Mouse (Mus musculus) heart, embryonic 15.5 days (tissue): Measurements from ENCODE around the gene Apoa4. TPM values are rescaled to one million over a fixed set of nuclear protein-coding genes. Genes with fewer than 3 reads are reported as not detected.

Source experiments
- ATAC-seq: fragments of 200-750 bp; cut with Nextera tagmentation; replicated peaks from 2 replicates; pipeline ENCODE4 v1.8.0; 2017; ENCODE audit warnings: low read depth, moderate TSS enrichment; ENCODE audit not compliant: insufficient number of reproducible peaks, insufficient read depth, low FRiP score
- H3K27ac ChIP-seq: fragments of 300-500 bp; sonication (generic); 2 replicates; pipeline ENCODE4 v1.5.1; 2015; ENCODE audit warnings: mild to moderate bottlenecking, inconsistent platforms
- H3K27me3 ChIP-seq: fragments of 300-500 bp; sonication (generic); 2 replicates; pipeline ENCODE4 v1.6.1; 2015; ENCODE audit warnings: inconsistent platforms
- H3K36me3 ChIP-seq: fragments of 300-500 bp; sonication (generic); 2 replicates; pipeline ENCODE4 v1.6.1; 2015; ENCODE audit warnings: mild to moderate bottlenecking, inconsistent platforms
- H3K4me1 ChIP-seq: fragments of 300-500 bp; sonication (generic); replicated peaks from 2 replicates; pipeline ENCODE4 v1.6.1; 2015; ENCODE audit warnings: inconsistent platforms
- H3K4me2 ChIP-seq: fragments of 300-500 bp; sonication (generic); 2 replicates; pipeline ENCODE4 v1.6.1; 2015; ENCODE audit warnings: inconsistent platforms, mild to moderate bottlenecking, moderate library complexity
- H3K4me3 ChIP-seq: fragments of 300-500 bp; sonication (generic); 2 replicates; pipeline ENCODE4 v1.5.1; 2015; ENCODE audit warnings: mild to moderate bottlenecking, inconsistent platforms
- H3K9ac ChIP-seq: fragments of 300-500 bp; sonication (generic); 2 replicates; pipeline ENCODE4 v1.6.1; 2015; ENCODE audit warnings: mild to moderate bottlenecking, inconsistent platforms
- H3K9me3 ChIP-seq: fragments of 300-500 bp; sonication (generic); replicated peaks from 2 replicates; pipeline ENCODE4 v1.6.1; 2016; ENCODE audit warnings: inconsistent platforms
- WGBS: fragments of 180-500 bp; shearing (Covaris S2); methylation state at CpG from one replicate; pipeline ENCODE4 v1.1.7; 2015; ENCODE audit warnings: mixed read lengths; 5-methylcytosine and 5-hydroxymethylcytosine counted together
- polyA plus RNA-seq: library from polyadenylated mRNA; unstranded; fragments of >200 nt; fragmentation: Nextera tagmentation; extraction: Ambion mirVana; gene quantifications from 2 replicates; pipeline ENCODE4 v1.2.1, GENCODE M21; 2015

The Apoa4 gene
- polyA plus RNA-seq, 1 experiment from 2014 or later, result 0.13 TPM

DNA sequence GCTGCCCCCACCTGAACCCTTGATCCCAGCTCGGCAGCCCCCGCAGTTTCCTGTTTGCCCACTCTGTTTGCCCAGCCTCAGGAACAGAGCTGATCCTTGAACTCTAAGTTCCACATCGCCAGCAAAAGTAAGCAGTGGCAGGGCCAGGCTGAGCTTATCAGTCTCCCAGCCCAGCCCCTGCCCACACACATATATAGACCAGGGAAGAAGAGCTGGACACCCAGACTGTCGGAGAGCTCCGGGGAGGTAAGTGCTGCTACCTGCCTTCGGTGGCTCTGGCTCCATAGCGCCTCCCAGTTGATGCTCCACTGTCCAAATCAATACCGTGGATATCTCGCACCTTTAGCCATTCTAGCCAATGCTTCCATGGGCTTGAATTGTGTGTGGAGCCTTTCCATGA is 12.0 kb upstream of the Apoa4 start, which contains the start of gene Apoa1:
Gene Apoa1, plus strand, starts transcription at position 90 of the 400 bp plus-strand sequence.
- 55% methylated on average over 9 of the region's 9 CpGs for WGBS
- H3K36me3 ChIP-seq, result no peaks in the 10 kb centered on the region; the same call in 1 of the 2 replicates

DNA sequence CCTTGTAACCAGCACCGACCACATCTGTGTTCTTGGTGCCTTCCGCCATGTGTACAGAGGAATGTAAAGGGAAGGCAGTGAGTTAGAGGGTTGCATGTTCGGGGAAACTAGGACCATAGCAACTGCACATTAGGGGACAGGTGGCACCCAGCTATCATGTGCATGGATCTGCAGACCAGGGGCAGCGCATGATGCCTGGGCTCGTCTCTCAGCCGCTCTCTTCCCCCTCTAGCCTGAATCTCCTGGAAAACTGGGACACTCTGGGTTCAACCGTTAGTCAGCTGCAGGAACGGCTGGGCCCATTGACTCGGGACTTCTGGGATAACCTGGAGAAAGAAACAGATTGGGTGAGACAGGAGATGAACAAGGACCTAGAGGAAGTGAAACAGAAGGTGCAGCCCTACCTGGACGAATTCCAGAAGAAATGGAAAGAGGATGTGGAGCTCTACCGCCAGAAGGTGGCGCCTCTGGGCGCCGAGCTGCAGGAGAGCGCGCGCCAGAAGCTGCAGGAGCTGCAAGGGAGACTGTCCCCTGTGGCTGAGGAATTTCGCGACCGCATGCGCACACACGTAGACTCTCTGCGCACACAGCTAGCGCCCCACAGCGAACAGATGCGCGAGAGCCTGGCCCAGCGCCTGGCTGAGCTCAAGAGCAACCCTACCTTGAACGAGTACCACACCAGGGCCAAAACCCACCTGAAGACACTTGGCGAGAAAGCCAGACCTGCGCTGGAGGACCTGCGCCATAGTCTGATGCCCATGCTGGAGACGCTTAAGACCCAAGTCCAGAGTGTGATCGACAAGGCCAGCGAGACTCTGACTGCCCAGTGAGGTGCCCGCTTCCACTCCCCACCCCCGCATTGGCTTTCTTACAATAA is 10.7 kb upstream of the Apoa4 start:
- H3K9ac ChIP-seq, result peak overlapping the region; percentile 51
- H3K4me2 ChIP-seq, result peak overlapping the region; percentile 89
- H3K4me1 ChIP-seq, result peaks cover 13% of the 10 kb centered on the region
- peak; percentile 82 for ATAC-seq
- H3K27ac ChIP-seq, result no peak overlapping the region
- H3K27me3 ChIP-seq, result peaks cover 21% of the 10 kb centered on the region
- H3K36me3 ChIP-seq, result no peaks in the 10 kb centered on the region
- peak overlapping the region; percentile 52 for H3K4me3 ChIP-seq
- 14% methylated on average over 37 of the region's 37 CpGs for WGBS
- no peaks in the 10 kb centered on the region for H3K9me3 ChIP-seq

More for the DNA sequence above, 12.0 kb upstream of the Apoa4 start, which contains the start of gene Apoa1:
- H3K27me3 ChIP-seq, result peaks cover 21% of the 10 kb centered on the region
- no peak within 1 kb of the TSS for H3K9ac ChIP-seq
- H3K27ac ChIP-seq, result no peak within 1 kb of the TSS
- peaks cover 13% of the 10 kb centered on the region for H3K4me1 ChIP-seq
- no peak within 1 kb of the TSS for H3K4me2 ChIP-seq
- H3K9me3 ChIP-seq, result no peaks in the 10 kb centered on the region
- no peak for ATAC-seq
- H3K4me3 ChIP-seq, result no peak within 1 kb of the TSS

DNA sequence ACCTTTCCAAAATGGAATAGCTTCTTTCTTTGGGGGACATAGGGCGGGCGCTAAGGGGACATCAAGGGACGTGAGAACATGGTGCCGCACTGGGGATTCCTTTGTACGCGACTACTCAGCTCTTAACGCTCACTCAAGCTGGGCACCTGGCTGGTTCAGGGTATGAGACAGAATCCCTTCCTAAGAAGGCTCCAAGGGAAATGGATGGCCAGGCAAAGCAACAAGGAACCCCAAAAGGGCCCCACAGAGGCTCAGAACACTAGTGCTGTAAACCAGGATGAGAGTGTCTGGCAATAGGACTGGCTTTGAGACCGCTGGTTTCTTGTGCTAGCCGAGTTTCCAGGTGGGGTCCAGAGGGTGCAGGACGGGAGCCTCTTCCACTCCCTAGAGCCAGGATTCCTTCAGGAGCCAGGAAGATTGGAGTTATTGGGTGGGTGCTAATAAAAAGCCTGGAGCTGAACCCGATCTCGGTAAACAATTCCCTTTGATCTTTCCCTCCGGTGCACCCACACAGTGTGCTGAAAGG is 10.0 kb upstream of the Apoa4 start:
- ATAC-seq, result no peak
- H3K9ac ChIP-seq, result peak overlapping the region; percentile 51
- 28% methylated on average over 13 of the region's 13 CpGs for WGBS

GRCm38 (mm10) chr9:46235196-46235595 is 5.3 kb upstream of the Apoa4 start:
- H3K9ac ChIP-seq, result no peak overlapping the region
- no peak overlapping the region for H3K27ac ChIP-seq
- 83% methylated on average over 6 of the region's 6 CpGs for WGBS
- no peak overlapping the region for H3K4me2 ChIP-seq
- H3K4me1 ChIP-seq, result peaks cover 6% of the 10 kb centered on the region
- no peaks in the 10 kb centered on the region for H3K9me3 ChIP-seq
- H3K4me3 ChIP-seq, result no peak overlapping the region
- H3K36me3 ChIP-seq, result no peaks in the 10 kb centered on the region
- ATAC-seq, result no peak
- H3K27me3 ChIP-seq, result peaks cover 8% of the 10 kb centered on the region

More for the DNA sequence above, 10.0 kb upstream of the Apoa4 start:
- no peaks in the 10 kb centered on the region for H3K9me3 ChIP-seq
- no peaks in the 10 kb centered on the region for H3K36me3 ChIP-seq
- H3K4me3 ChIP-seq, result peak overlapping the region; percentile 52
- no peak overlapping the region for H3K27ac ChIP-seq
- peaks cover 21% of the 10 kb centered on the region for H3K27me3 ChIP-seq
- peaks cover 13% of the 10 kb centered on the region for H3K4me1 ChIP-seq
- peak overlapping the region; percentile 89 for H3K4me2 ChIP-seq

GRCm38 (mm10) chr9:46235596-46235648 is 5.1 kb upstream of the Apoa4 start, which contains the start of gene Apoc3:
TSS of gene Apoc3 (minus strand) at chr9:46235636.
- Histone ChIP-seq H3K36me3 (no peaks in the 10 kb centered on the region), H3K9ac (no peak within 1 kb of the TSS), H3K27me3 (peaks cover 8% of the 10 kb centered on the region), H3K9me3 (no peaks in the 10 kb centered on the region), H3K4me1 (peaks cover 3% of the 10 kb centered on the region), H3K4me3 (no peak within 1 kb of the TSS), H3K4me2 (no peak within 1 kb of the TSS), H3K27ac (no peak within 1 kb of the TSS)
- ATAC-seq, result no peak

DNA sequence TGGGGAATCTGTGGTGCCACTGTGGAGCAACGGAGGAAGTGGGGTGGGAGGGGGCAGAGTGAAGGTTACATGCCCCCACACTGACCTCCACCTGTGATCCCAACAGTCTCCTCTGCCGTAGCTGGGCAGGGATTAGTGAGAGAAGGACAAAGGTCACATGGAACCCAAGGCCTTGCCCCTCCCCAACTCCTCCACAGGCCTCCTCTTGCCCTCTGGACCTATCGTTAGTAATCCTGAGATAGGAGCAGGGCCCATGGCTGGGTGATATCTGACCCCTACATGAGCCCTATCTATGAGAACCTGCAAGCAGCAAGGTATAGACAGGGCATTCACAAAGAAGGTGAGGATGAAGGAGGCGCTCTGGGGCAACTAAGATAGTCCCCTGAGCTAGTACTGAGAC is 4.8 kb upstream of the Apoa4 start:
- Histone ChIP-seq H3K36me3 (no peaks in the 10 kb centered on the region), H3K4me2 (no peak overlapping the region), H3K4me3 (no peak overlapping the region), H3K9ac (no peak overlapping the region), H3K27ac (no peak overlapping the region), H3K9me3 (no peaks in the 10 kb centered on the region), H3K4me1 (peaks cover 1% of the 10 kb centered on the region), H3K27me3 (peaks cover 8% of the 10 kb centered on the region)
- WGBS, result 59% methylated on average over 4 of the region's 4 CpGs
- no peak for ATAC-seq

GRCm38 (mm10) chr9:46238850-46239249 is 1.6 kb upstream of the Apoa4 start:
- H3K27me3 ChIP-seq, result no peaks in the 10 kb centered on the region
- H3K4me1 ChIP-seq, result peaks cover 11% of the 10 kb centered on the region
- H3K9me3 ChIP-seq, result no peaks in the 10 kb centered on the region
- H3K36me3 ChIP-seq, result no peaks in the 10 kb centered on the region
- WGBS, result 82% methylated on average over 7 of the region's 7 CpGs
- H3K4me3 ChIP-seq, result no peak overlapping the region
- H3K9ac ChIP-seq, result no peak overlapping the region
- H3K4me2 ChIP-seq, result no peak overlapping the region
- H3K27ac ChIP-seq, result no peak overlapping the region
- ATAC-seq, result no peak

DNA sequence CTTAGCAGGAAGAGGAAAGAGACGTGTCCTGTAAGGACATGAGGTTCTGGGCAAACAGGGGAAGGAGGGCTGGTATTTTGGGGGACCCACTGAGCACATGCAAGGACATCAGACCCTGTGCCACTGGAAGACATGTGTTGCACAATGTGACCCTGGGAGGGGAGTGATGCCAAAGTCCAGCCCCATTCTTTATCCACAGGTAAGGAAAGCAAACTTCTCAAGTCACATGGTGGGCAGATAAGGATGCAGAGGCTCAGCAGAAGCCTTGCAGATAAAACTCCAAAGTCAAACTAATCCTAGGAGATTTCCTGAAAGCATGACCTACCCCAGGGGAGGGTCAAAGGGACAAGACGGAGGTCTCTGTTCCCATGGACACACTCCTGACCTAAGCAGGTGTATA is 1.3 kb downstream of the Apoa4 start:
- Histone ChIP-seq H3K4me2 (no peak overlapping the region), H3K4me1 (peaks cover 12% of the 10 kb centered on the region), H3K9ac (no peak overlapping the region), H3K9me3 (no peaks in the 10 kb centered on the region), H3K4me3 (no peak overlapping the region), H3K36me3 (no peaks in the 10 kb centered on the region), H3K27me3 (no peaks in the 10 kb centered on the region), H3K27ac (no peak overlapping the region)
- no peak for ATAC-seq
- 68% methylated on average over 2 of the region's 2 CpGs for WGBS

DNA sequence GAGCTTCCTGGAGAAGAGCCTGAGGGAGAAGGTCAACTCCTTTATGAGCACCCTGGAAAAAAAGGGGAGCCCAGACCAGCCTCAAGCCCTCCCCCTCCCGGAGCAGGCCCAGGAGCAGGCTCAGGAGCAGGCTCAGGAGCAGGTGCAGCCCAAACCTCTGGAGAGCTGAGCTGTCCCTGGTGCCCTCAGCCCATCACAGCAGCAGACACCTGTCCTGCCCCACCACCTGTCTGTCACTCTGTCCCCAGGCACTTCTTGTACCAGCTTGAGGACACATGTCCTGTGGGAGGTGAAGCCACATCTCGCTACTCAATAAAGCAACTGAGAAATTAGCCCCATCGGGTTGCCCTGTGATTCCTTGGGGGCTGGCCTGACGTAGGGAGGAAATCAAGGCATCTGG is 2.6 kb downstream of the Apoa4 start:
- Histone ChIP-seq H3K4me2 (no peak overlapping the region), H3K36me3 (no peaks in the 10 kb centered on the region), H3K27ac (no peak overlapping the region), H3K4me1 (peaks cover 12% of the 10 kb centered on the region), H3K9ac (no peak overlapping the region), H3K27me3 (no peaks in the 10 kb centered on the region), H3K9me3 (no peaks in the 10 kb centered on the region), H3K4me3 (no peak overlapping the region)
- 51% methylated on average over 4 of the region's 4 CpGs for WGBS
- no peak for ATAC-seq

GRCm38 (mm10) chr9:46243584-46243983 is 3.1 kb downstream of the Apoa4 start:
- Histone ChIP-seq H3K36me3 (no peaks in the 10 kb centered on the region), H3K4me3 (no peak overlapping the region), H3K27ac (no peak overlapping the region), H3K9me3 (no peaks in the 10 kb centered on the region), H3K9ac (peak overlapping the region; percentile 7; the same call in 1 of the 2 replicates), H3K4me2 (no peak overlapping the region), H3K27me3 (no peaks in the 10 kb centered on the region), H3K4me1 (peaks cover 12% of the 10 kb centered on the region)
- ATAC-seq, result no peak
- 25% methylated on average over 8 of the region's 8 CpGs for WGBS

DNA sequence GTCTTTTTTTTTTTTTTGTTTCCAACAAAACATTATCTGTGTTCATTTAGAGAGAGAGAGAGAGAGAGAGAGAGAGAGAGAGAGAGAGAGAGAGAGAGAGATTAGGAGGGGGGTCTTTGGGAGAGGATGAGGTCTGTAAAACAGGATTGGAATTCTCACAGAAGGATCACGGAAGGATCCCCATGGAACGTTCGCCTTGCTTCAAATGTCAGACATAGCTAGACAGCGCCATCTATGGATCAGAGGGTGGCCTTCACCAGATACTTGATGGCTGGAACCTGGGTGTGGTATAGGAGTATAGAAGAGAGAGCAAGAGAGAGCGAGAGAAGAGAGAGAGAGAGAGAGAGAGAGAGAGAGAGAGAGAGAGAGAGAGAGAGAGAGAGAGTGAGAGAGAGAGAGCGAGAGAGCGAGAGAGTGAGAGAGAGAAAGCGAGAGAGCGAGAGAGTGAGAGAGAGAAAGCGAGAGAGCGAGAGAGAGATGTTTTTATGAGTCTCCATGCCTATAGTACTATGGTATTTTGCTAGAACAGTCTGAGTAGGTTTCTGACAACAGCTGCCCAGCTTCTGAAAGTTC is 6.3 kb downstream of the Apoa4 start:
- ATAC-seq, result peak; percentile 68; the same call in 1 of the 2 replicates
- 21% methylated on average over 11 of the region's 11 CpGs for WGBS
- H3K27me3 ChIP-seq, result no peaks in the 10 kb centered on the region
- H3K9me3 ChIP-seq, result no peaks in the 10 kb centered on the region
- peaks cover 12% of the 10 kb centered on the region for H3K4me1 ChIP-seq
- H3K36me3 ChIP-seq, result no peaks in the 10 kb centered on the region
- H3K4me2 ChIP-seq, result peak overlapping the region; percentile 37
- no peak overlapping the region for H3K4me3 ChIP-seq
- no peak overlapping the region for H3K27ac ChIP-seq
- no peak overlapping the region for H3K9ac ChIP-seq

DNA sequence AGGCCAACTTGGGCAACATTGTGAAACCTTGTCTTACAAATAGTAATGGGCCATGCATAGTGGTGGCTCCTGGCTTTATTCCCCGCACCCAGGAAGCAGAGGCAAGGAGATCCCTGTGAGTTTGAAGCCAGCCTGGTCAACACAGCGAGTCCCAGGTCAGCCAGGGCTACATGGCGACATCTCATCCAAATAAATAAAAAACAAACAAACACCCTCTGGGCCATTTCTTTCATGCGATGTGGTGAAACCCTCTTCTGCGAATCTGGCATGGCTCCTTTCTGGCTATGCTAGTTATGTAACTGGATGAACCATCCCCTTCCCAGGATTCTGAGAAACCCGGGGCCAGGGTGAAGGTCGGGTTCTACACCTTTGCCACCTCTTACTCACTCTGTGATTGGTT is 15.7 kb downstream of the Apoa4 start:
- H3K27me3 ChIP-seq, result no peaks in the 10 kb centered on the region
- H3K27ac ChIP-seq, result no peak overlapping the region
- H3K9ac ChIP-seq, result no peak overlapping the region
- no peaks in the 10 kb centered on the region for H3K36me3 ChIP-seq
- no peaks in the 10 kb centered on the region for H3K4me1 ChIP-seq
- 81% methylated on average over 7 of the region's 7 CpGs for WGBS
- ATAC-seq, result no peak
- no peak overlapping the region for H3K4me3 ChIP-seq
- H3K4me2 ChIP-seq, result no peak overlapping the region
- H3K9me3 ChIP-seq, result no peaks in the 10 kb centered on the region
